Mouse (Mus musculus): Measurements from ENCODE around the gene Kcnn4.

GRCm38 (mm10) chr7:24357899-24358298 is 12.2 kb upstream of the Kcnn4 start:
- TF ChIP-seq CTCF (IDR thresholded peaks at IDR 0.05; ENCODE audit: extremely low read depth, insufficient read depth, insufficient read length, insufficient replicate concordance) = peak; percentile 42; the same call in 1 of the 2 replicates
- TF ChIP-seq POLR2A (IDR thresholded peaks at IDR 0.05; ENCODE audit: low read depth, low read length) = no peak
